ENCODE assay signal across 22 mouse cellular contexts in the genomic region with DNA sequence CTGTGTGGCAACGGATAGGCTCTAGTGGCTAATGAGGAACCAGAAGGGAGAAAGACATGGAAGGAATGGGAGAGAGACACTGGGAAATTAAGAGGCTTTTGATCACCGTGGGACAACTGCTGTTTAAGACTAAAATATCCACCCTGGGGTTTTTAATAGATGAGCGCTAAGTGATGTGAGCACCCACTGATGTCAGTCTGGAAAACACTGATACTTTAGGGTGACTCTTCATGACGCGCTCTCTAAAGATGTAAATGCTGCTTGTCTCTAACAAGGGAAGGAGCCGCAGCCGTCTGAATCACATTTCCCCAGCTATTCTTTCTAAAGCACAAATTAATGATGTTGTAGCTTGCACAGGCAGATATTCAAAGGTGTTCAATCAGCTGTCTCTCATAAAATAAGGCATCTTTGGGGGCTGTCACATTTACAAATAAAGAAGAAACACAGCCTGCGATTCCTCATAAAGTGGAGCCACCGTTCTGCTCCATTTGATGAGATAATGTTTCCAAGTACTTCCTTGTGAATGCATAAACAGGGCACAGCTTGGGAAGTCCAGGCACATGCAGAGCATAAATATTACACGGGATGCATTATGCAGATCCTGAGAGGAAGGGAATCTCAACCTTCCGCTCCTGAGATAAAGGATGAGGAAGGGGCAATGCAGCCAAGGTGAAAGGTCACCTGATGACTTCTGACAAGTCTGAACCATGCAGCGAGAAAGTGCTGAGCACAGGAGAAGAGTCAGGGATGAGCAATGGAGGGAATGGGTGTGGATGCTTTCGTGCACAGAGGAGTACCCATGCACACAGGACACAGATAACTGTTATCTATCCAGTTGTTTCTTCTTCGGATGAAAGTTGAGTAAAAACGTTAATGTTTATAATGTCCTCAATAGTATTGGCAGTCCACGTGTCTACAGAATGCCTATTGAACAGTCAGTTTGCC.
DNase-seq lines count a peak whose midpoint lies in the region; ATAC-seq lines count a peak whose summit lies in the region.
"Had no signal": no experiment of that assay in that cellular context is flagged by ENCODE, and none has a peak within 500 bp of the region (broad histone marks: within the 10 kb centered on the region; RNA-seq: fewer than 3 reads in every experiment).

No protein-coding gene starts in this region.

- WGBS in hindbrain, embryonic 13.5 days = 69% methylated on average over 16 of the region's 16 CpGs
- 88% methylated on average over 16 of the region's 16 CpGs for WGBS in hindbrain, embryonic 10.5 days
- WGBS in midbrain, embryonic 15.5 days = 63% methylated on average over 16 of the region's 16 CpGs
- 88% methylated on average over 16 of the region's 16 CpGs for WGBS in midbrain, embryonic 10.5 days
- 59% methylated on average over 16 of the region's 16 CpGs for WGBS in forebrain, embryonic 16.5 days
- WGBS in neural tube, embryonic 15.5 days = 50% methylated on average over 16 of the region's 16 CpGs

- no peak for ATAC-seq in hindbrain, embryonic 13.5 days (ENCODE audit: low FRiP score)
- no peak; the same call in 1 of the 2 replicates for ATAC-seq in midbrain, embryonic 15.5 days (replicated peaks)
- ATAC-seq in forebrain, embryonic 16.5 days = peak; percentile 47; the same call in 1 of the 2 replicates
- peak; percentile 71 for ATAC-seq in neural tube, embryonic 15.5 days (ENCODE audit: low FRiP score)
- ATAC-seq: inflammation-experienced regulatory T-cells, adult 6 months; lung, postnatal 0 days had no signal

- peak overlapping the region; percentile 70 for H3K27ac ChIP-seq in hindbrain, embryonic 13.5 days
- H3K27ac ChIP-seq in hindbrain, embryonic 10.5 days = no peak overlapping the region
- H3K27ac ChIP-seq in midbrain, embryonic 15.5 days = peak overlapping the region; percentile 28; the same call in 1 of the 2 replicates
- H3K27ac ChIP-seq in midbrain, embryonic 10.5 days (replicated peaks) = no peak overlapping the region
- H3K27ac ChIP-seq in forebrain, embryonic 16.5 days (ENCODE audit: low read length) = peak overlapping the region; percentile 44; the same call in 1 of the 2 replicates
- H3K27ac ChIP-seq in neural tube, embryonic 15.5 days (replicated peaks) = peak overlapping the region; percentile 60
- H3K27ac ChIP-seq: embryonic facial prominence, embryonic 15.5 days; gastrocnemius, adult 2 months; liver, embryonic 15.5 days; stomach, postnatal 0 days had no signal

- peaks cover 19% of the 10 kb centered on the region for H3K4me1 ChIP-seq in hindbrain, embryonic 13.5 days (replicated peaks)
- peaks cover 16% of the 10 kb centered on the region for H3K4me1 ChIP-seq in hindbrain, embryonic 10.5 days (replicated peaks)
- H3K4me1 ChIP-seq in midbrain, embryonic 15.5 days = peaks cover 9% of the 10 kb centered on the region; the same call in 1 of the 2 replicates
- peaks cover 16% of the 10 kb centered on the region for H3K4me1 ChIP-seq in midbrain, embryonic 10.5 days
- H3K4me1 ChIP-seq in forebrain, embryonic 16.5 days (replicated peaks; ENCODE audit: control insufficient read depth, insufficient read depth, low read length) = peaks cover 11% of the 10 kb centered on the region
- peaks cover 11% of the 10 kb centered on the region for H3K4me1 ChIP-seq in neural tube, embryonic 15.5 days
- H3K4me1 ChIP-seq: embryonic facial prominence, embryonic 15.5 days; heart, embryonic 12.5 days; liver, embryonic 15.5 days had no signal

- H3K36me3 ChIP-seq in hindbrain, embryonic 13.5 days = no peaks in the 10 kb centered on the region
- no peaks in the 10 kb centered on the region for H3K36me3 ChIP-seq in hindbrain, embryonic 10.5 days
- no peaks in the 10 kb centered on the region for H3K36me3 ChIP-seq in midbrain, embryonic 15.5 days (replicated peaks)
- H3K36me3 ChIP-seq in midbrain, embryonic 10.5 days = no peaks in the 10 kb centered on the region
- no peaks in the 10 kb centered on the region for H3K36me3 ChIP-seq in forebrain, embryonic 16.5 days (ENCODE audit: control insufficient read depth, insufficient read depth)
- H3K36me3 ChIP-seq in neural tube, embryonic 15.5 days = no peaks in the 10 kb centered on the region
- H3K36me3 ChIP-seq: embryonic facial prominence, embryonic 15.5 days; heart, embryonic 12.5 days; liver, embryonic 15.5 days had no signal

- H3K9me3 ChIP-seq in hindbrain, embryonic 13.5 days = no peaks in the 10 kb centered on the region
- H3K9me3 ChIP-seq in hindbrain, embryonic 10.5 days = no peaks in the 10 kb centered on the region
- no peaks in the 10 kb centered on the region for H3K9me3 ChIP-seq in midbrain, embryonic 15.5 days
- H3K9me3 ChIP-seq in midbrain, embryonic 10.5 days (replicated peaks) = 0 out of 2 replicates have a peak, but pooled peaks cover 5% of the 10 kb centered on the region
- no peaks in the 10 kb centered on the region for H3K9me3 ChIP-seq in forebrain, embryonic 16.5 days (ENCODE audit: control insufficient read depth, low read length)
- H3K9me3 ChIP-seq in neural tube, embryonic 15.5 days (replicated peaks) = no peaks in the 10 kb centered on the region
- H3K9me3 ChIP-seq: embryonic facial prominence, embryonic 15.5 days; heart, embryonic 12.5 days; liver, embryonic 15.5 days had no signal

- no peak for DNase-seq in hindbrain, embryonic 10.5 days (ENCODE audit: low spot score)
- no peak for DNase-seq in midbrain, embryonic 10.5 days (ENCODE audit: low spot score)
- DNase-seq in urinary bladder, adult 18-20 months (ENCODE audit: low spot score in 2 of 2) = no peak
- no peak for DNase-seq in kidney, adult 9 months
- DNase-seq: adrenal gland, postnatal 36 days; B cell, adult 2 months; cerebellum, adult 2 months; cerebellum, postnatal 36 days; gastrocnemius, adult 2 months; heart, postnatal 14 days; kidney, postnatal 36 days; retina, postnatal 1 day had no signal

- peaks cover 42% of the 10 kb centered on the region for H3K27me3 ChIP-seq in hindbrain, embryonic 13.5 days
- H3K27me3 ChIP-seq in hindbrain, embryonic 10.5 days (ENCODE audit: insufficient read depth, poor library complexity, severe bottlenecking) = peaks cover 55% of the 10 kb centered on the region
- H3K27me3 ChIP-seq in midbrain, embryonic 15.5 days (replicated peaks) = no peaks in the 10 kb centered on the region
- H3K27me3 ChIP-seq in midbrain, embryonic 10.5 days (ENCODE audit: low read depth, poor library complexity, severe bottlenecking) = peaks cover 59% of the 10 kb centered on the region
- H3K27me3 ChIP-seq in forebrain, embryonic 16.5 days (replicated peaks; ENCODE audit: control insufficient read depth, insufficient read depth, low read length) = no peaks in the 10 kb centered on the region
- H3K27me3 ChIP-seq in neural tube, embryonic 15.5 days (replicated peaks) = peaks cover 4% of the 10 kb centered on the region; the same call in 1 of the 2 replicates
- H3K27me3 ChIP-seq: embryonic facial prominence, embryonic 15.5 days; heart, embryonic 12.5 days; liver, embryonic 15.5 days had no signal

- H3K4me2 ChIP-seq in hindbrain, embryonic 13.5 days = no peak overlapping the region
- no peak overlapping the region for H3K4me2 ChIP-seq in midbrain, embryonic 15.5 days
- no peak overlapping the region for H3K4me2 ChIP-seq in forebrain, embryonic 16.5 days (ENCODE audit: low read length)
- H3K4me2 ChIP-seq in neural tube, embryonic 15.5 days = no peak overlapping the region
- H3K4me2 ChIP-seq: embryonic facial prominence, embryonic 15.5 days; heart, embryonic 12.5 days; liver, embryonic 15.5 days had no signal

- no peak overlapping the region for H3K9ac ChIP-seq in hindbrain, embryonic 13.5 days
- no peak overlapping the region for H3K9ac ChIP-seq in midbrain, embryonic 15.5 days
- H3K9ac ChIP-seq in forebrain, embryonic 16.5 days (replicated peaks; ENCODE audit: low read depth, low read length) = no peak overlapping the region
- no peak overlapping the region for H3K9ac ChIP-seq in neural tube, embryonic 15.5 days (replicated peaks)
- H3K9ac ChIP-seq: embryonic facial prominence, embryonic 15.5 days; heart, embryonic 12.5 days; liver, embryonic 15.5 days had no signal

- H3K4me3 ChIP-seq in hindbrain, embryonic 13.5 days = no peak overlapping the region
- no peak overlapping the region for H3K4me3 ChIP-seq in hindbrain, embryonic 10.5 days
- no peak overlapping the region for H3K4me3 ChIP-seq in midbrain, embryonic 15.5 days
- no peak overlapping the region for H3K4me3 ChIP-seq in midbrain, embryonic 10.5 days
- H3K4me3 ChIP-seq in forebrain, embryonic 16.5 days (replicated peaks; ENCODE audit: low read length) = no peak overlapping the region
- H3K4me3 ChIP-seq in neural tube, embryonic 15.5 days (replicated peaks) = no peak overlapping the region
- H3K4me3 ChIP-seq: embryonic facial prominence, embryonic 15.5 days; gastrocnemius, adult 2 months; heart, embryonic 12.5 days; liver, embryonic 15.5 days had no signal

Comparison
In these comparisons a context has a peak if more than half of its experiments do, and no peak if none do; other contexts are left out.
1. H3K27ac ChIP-seq: peak in hindbrain, embryonic 13.5 days (single experiment), midbrain, embryonic 15.5 days (single experiment), forebrain, embryonic 16.5 days (single experiment) and neural tube, embryonic 15.5 days (single experiment); none in hindbrain, embryonic 10.5 days (single experiment) and midbrain, embryonic 10.5 days (single experiment).
2. ATAC-seq: peak in forebrain, embryonic 16.5 days (single experiment) and neural tube, embryonic 15.5 days (single experiment); none in hindbrain, embryonic 13.5 days (single experiment) and midbrain, embryonic 15.5 days (single experiment).